20 mouse cellular contexts compared by ENCODE assay signal in genomic region chr10:127970359-127970831, GRCm38 (mm10). TPM values are rescaled to one million over a fixed set of nuclear protein-coding genes. Genes with fewer than 3 reads are reported as not detected.
DNase-seq lines count a peak whose midpoint lies in the region; ATAC-seq and TF ChIP-seq lines count a peak whose summit lies in the region.
"Had no signal": no experiment of that assay in that cellular context is flagged by ENCODE, and none has a peak within 500 bp of the region (broad histone marks: within the 10 kb centered on the region; RNA-seq: fewer than 3 reads in every experiment).

No protein-coding gene starts in this region.

- peak overlapping the region; percentile 51; the same call in 1 of the 2 replicates for H3K27ac ChIP-seq in forebrain, embryonic 10.5 days
- no peak overlapping the region for H3K27ac ChIP-seq in forebrain, postnatal 0 days (ENCODE audit: low read depth, low read length)
- no peak overlapping the region for H3K27ac ChIP-seq in neural tube, embryonic 11.5 days (ENCODE audit: low read depth, low read length)
- H3K27ac ChIP-seq in limb, embryonic 13.5 days, result peak overlapping the region; percentile 39
- H3K27ac ChIP-seq: midbrain, embryonic 15.5 days; neural tube, embryonic 12.5 days had no signal

- H3K4me2 ChIP-seq in forebrain, postnatal 0 days (ENCODE audit: low read depth), result no peak overlapping the region
- no peak overlapping the region for H3K4me2 ChIP-seq in neural tube, embryonic 11.5 days (ENCODE audit: low read depth)
- no peak overlapping the region for H3K4me2 ChIP-seq in limb, embryonic 13.5 days (replicated peaks)
- H3K4me2 ChIP-seq: midbrain, embryonic 15.5 days; neural tube, embryonic 12.5 days had no signal

- peaks cover 10% of the 10 kb centered on the region for H3K4me1 ChIP-seq in forebrain, embryonic 10.5 days
- no peaks in the 10 kb centered on the region for H3K4me1 ChIP-seq in forebrain, postnatal 0 days (ENCODE audit: insufficient read depth)
- H3K4me1 ChIP-seq in neural tube, embryonic 11.5 days (ENCODE audit: control insufficient read depth, insufficient read depth, low read length), result no peaks in the 10 kb centered on the region
- H3K4me1 ChIP-seq in limb, embryonic 13.5 days, result peaks cover 10% of the 10 kb centered on the region
- H3K4me1 ChIP-seq: midbrain, embryonic 15.5 days had no signal

- no peak for TF ChIP-seq CTCF in forebrain, postnatal 0 days (IDR thresholded peaks at IDR 0.05; ENCODE audit: low read depth)

- no peak for ATAC-seq in forebrain, postnatal 0 days
- ATAC-seq in neural tube, embryonic 11.5 days (ENCODE audit: insufficient read depth, low FRiP score, low TSS enrichment), result no peak
- ATAC-seq in limb, embryonic 13.5 days (ENCODE audit: low FRiP score, low read depth), result peak; percentile 73; the same call in 1 of the 2 replicates
- ATAC-seq in frontal cortex, adult (ENCODE audit: low TSS enrichment), result no peak
- no peak for ATAC-seq in megakaryocyte progenitor cell, adult 5-6 weeks (replicated peaks; ENCODE audit: poor library complexity)
- ATAC-seq: hindbrain, embryonic 16.5 days; midbrain, embryonic 15.5 days had no signal

- H3K4me3 ChIP-seq in forebrain, embryonic 10.5 days, result no peak overlapping the region
- no peak overlapping the region for H3K4me3 ChIP-seq in forebrain, postnatal 0 days (ENCODE audit: low read depth, low read length)
- no peak overlapping the region for H3K4me3 ChIP-seq in neural tube, embryonic 11.5 days (ENCODE audit: low read depth, low read length)
- no peak overlapping the region for H3K4me3 ChIP-seq in limb, embryonic 13.5 days
- H3K4me3 ChIP-seq: midbrain, embryonic 15.5 days; neural tube, embryonic 12.5 days had no signal

- WGBS in forebrain, embryonic 10.5 days, result 54% methylated on average over 3 of the region's 3 CpGs
- WGBS in forebrain, postnatal 0 days, result 59% methylated on average over 3 of the region's 3 CpGs
- WGBS in neural tube, embryonic 11.5 days, result 61% methylated on average over 3 of the region's 3 CpGs
- WGBS in limb, embryonic 13.5 days, result 46% methylated on average over 3 of the region's 3 CpGs

- DNase-seq in forebrain, embryonic 10.5 days (ENCODE audit: extremely low spot score, low spot score), result no peak
- DNase-seq in forebrain, postnatal 0 days, result no peak
- peak; percentile 22 for DNase-seq in neural tube, embryonic 11.5 days (ENCODE audit: low spot score)
- DNase-seq in neural tube, embryonic 10.5 days (ENCODE audit: extremely low spot score, low spot score), result no peak
- DNase-seq in frontal cortex, postnatal 10 days (ENCODE audit: low spot score in 2 of 2), result no peak
- DNase-seq: cerebellum, postnatal 25 days; heart, adult 18-20 months; kidney, postnatal 10 days; lung, postnatal 14 days had no signal

- peaks cover 3% of the 10 kb centered on the region; the same call in 1 of the 2 replicates for H3K9me3 ChIP-seq in forebrain, embryonic 10.5 days
- no peaks in the 10 kb centered on the region for H3K9me3 ChIP-seq in forebrain, postnatal 0 days (ENCODE audit: low read length)
- no peaks in the 10 kb centered on the region for H3K9me3 ChIP-seq in neural tube, embryonic 11.5 days (ENCODE audit: control insufficient read depth, low read length)
- 0 out of 2 replicates have a peak, but pooled peaks cover 9% of the 10 kb centered on the region for H3K9me3 ChIP-seq in limb, embryonic 13.5 days
- H3K9me3 ChIP-seq: G1E; midbrain, embryonic 15.5 days; neural tube, embryonic 12.5 days had no signal

- no peaks in the 10 kb centered on the region for H3K36me3 ChIP-seq in forebrain, embryonic 10.5 days (replicated peaks)
- no peaks in the 10 kb centered on the region for H3K36me3 ChIP-seq in forebrain, postnatal 0 days (ENCODE audit: insufficient read depth)
- H3K36me3 ChIP-seq in neural tube, embryonic 11.5 days (ENCODE audit: control insufficient read depth, insufficient read depth, low read length), result no peaks in the 10 kb centered on the region
- H3K36me3 ChIP-seq in limb, embryonic 13.5 days, result no peaks in the 10 kb centered on the region
- H3K36me3 ChIP-seq: G1E; midbrain, embryonic 15.5 days; neural tube, embryonic 12.5 days had no signal

- H3K9ac ChIP-seq in forebrain, postnatal 0 days, result no peak overlapping the region
- no peak overlapping the region for H3K9ac ChIP-seq in neural tube, embryonic 11.5 days (ENCODE audit: low read length)
- no peak overlapping the region for H3K9ac ChIP-seq in limb, embryonic 13.5 days
- H3K9ac ChIP-seq: midbrain, embryonic 15.5 days; neural tube, embryonic 12.5 days had no signal

- no peaks in the 10 kb centered on the region for H3K27me3 ChIP-seq in forebrain, embryonic 10.5 days (ENCODE audit: poor library complexity, severe bottlenecking)
- H3K27me3 ChIP-seq in forebrain, postnatal 0 days (ENCODE audit: insufficient read depth, low read length), result no peaks in the 10 kb centered on the region
- H3K27me3 ChIP-seq in neural tube, embryonic 11.5 days (ENCODE audit: control insufficient read depth, insufficient read depth, low read length), result no peaks in the 10 kb centered on the region
- H3K27me3 ChIP-seq in limb, embryonic 13.5 days, result no peaks in the 10 kb centered on the region
- H3K27me3 ChIP-seq: midbrain, embryonic 15.5 days; neural tube, embryonic 12.5 days had no signal

RNA-seq across cellular contexts. Expression of gene Hsd17b6, which starts 37.0 kb away (rescaled TPM):
- not detected in 2 replicates for polyA plus RNA-seq in forebrain, embryonic 10.5 days (2016; fragmentation: Nextera tagmentation; extraction: Ambion mirVana)
- not detected in 2 replicates for total RNA-seq in forebrain, postnatal 0 days (2014; rRNA removed)
- not detected in 2 replicates for polyA plus RNA-seq in forebrain, postnatal 0 days (2015; fragmentation: Nextera tagmentation; extraction: Ambion mirVana)
- not detected in 2 replicates for polyA plus RNA-seq in neural tube, embryonic 11.5 days (2014; fragmentation: Nextera tagmentation; extraction: Ambion mirVana)
- polyA plus RNA-seq in limb, embryonic 13.5 days (2015; fragmentation: Nextera tagmentation; extraction: Ambion mirVana), result not detected in 2 replicates
- total RNA-seq in megakaryocyte progenitor cell, adult 5-6 weeks (2015), result not detected in 2 replicates
- not detected in 2 replicates for total RNA-seq in megakaryocyte progenitor cell, adult 5-6 weeks (2017)
- total RNA-seq: heart, adult 18-20 months; layer of hippocampus, postnatal 25 days had no signal
- polyA plus RNA-seq: C2C12; G1E; heart, postnatal 0 days; hindbrain, embryonic 16.5 days; limb, embryonic 11.5 days; midbrain, embryonic 15.5 days; neural tube, embryonic 12.5 days had no signal

RNA-seq across cellular contexts. Expression of gene Prim1, which starts 44.6 kb away (rescaled TPM):
- 123 TPM in 2 replicates for polyA plus RNA-seq in forebrain, embryonic 10.5 days (2016; fragmentation: Nextera tagmentation; extraction: Ambion mirVana)
- 22.9 and 33.2 TPM in 2 replicates for total RNA-seq in forebrain, postnatal 0 days (2014; rRNA removed)
- 35.5 and 37.3 TPM in 2 replicates for polyA plus RNA-seq in forebrain, postnatal 0 days (2015; fragmentation: Nextera tagmentation; extraction: Ambion mirVana)
- 85.0 and 91.4 TPM in 2 replicates for polyA plus RNA-seq in neural tube, embryonic 11.5 days (2014; fragmentation: Nextera tagmentation; extraction: Ambion mirVana)
- polyA plus RNA-seq in limb, embryonic 13.5 days (2015; fragmentation: Nextera tagmentation; extraction: Ambion mirVana), result 93.3 and 96.1 TPM in 2 replicates
- 109 and 117 TPM in 2 replicates for total RNA-seq in megakaryocyte progenitor cell, adult 5-6 weeks (2015)
- total RNA-seq in megakaryocyte progenitor cell, adult 5-6 weeks (2017), result 116 and 131 TPM in 2 replicates

Comparison
In these comparisons a context has a peak if more than half of its experiments do, and no peak if none do; other contexts are left out.
1. H3K27ac ChIP-seq: peak in forebrain, embryonic 10.5 days (single experiment) and limb, embryonic 13.5 days (single experiment); none in forebrain, postnatal 0 days (single experiment) and neural tube, embryonic 11.5 days (single experiment).